Mouse (Mus musculus): ENCODE results near the gene Gm10203. TPM values are rescaled to one million over a fixed set of nuclear protein-coding genes. Genes with fewer than 3 reads are reported as not detected.

The Gm10203 gene
- polyA plus RNA-seq (2012; fragmentation: generic; extraction: Trizol), result not detected

DNA sequence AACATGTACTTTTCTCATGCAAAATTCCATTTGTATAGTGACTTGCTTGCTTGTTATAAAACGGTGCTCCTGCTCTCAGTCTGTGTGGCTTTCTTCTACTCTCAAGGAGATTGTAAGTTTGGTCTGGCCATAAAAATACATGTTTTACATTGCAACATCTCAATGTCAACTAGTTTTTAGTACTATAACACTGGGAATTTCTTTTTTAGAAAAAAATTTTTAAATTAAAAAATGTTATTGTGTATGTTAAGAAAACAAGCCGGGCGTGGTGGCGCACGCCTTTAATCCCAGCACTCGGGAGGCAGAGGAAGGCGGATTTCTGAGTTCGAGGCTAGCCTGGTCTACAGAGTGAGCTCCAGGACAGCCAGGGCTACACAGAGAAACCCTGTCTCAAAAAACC lies at the start of gene Gm10203:
Gene Gm10203 (plus strand): TSS at position 301 of the 400 bp plus-strand sequence.

DNA sequence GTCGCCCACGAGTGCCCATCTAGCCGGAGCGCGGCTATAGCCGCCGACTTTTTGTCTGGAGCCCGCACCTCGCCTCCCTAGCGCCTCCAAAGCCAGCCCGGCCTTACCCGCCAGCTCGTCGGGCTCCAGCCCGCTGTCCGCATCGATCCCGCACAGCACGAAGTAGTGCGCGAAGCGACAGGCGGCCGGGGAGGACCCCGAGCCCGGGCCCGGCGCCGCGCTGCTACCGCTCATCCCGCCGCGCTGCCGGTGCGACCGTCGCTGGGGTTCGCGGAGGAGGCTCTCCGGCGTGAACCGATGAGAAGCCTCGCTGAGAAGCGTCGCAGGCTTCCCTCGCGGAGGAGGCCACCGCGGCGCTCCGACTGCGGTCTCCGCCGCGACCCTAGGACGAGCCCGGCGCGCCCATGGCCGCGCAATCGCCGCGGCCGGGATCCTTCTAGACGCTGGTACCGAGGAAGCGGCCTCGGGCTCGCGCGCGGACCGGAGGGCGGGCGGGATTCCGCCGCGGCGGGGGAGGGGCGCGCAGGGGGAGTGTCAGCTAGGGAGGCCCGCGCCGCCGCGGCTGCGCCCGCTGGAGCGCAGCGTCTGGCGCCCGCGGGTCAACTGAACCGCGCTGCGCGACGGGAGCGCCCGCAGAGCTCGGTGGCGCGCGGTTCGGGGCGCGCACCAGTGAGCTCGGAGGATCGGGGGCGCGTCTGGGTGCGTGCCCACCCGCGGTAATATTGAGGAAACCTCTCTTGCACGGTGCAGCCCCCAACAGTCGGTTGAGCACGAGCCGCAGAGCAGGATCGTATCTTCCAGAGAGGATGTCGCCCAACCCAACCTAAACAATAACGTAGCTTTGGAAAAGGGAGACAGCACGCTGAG lies 28.7 kb upstream of the Gm10203 start, which contains the start of gene Dennd5b:
Gene Dennd5b (minus strand): TSS at position 605 of the 867 bp plus-strand sequence.

DNA sequence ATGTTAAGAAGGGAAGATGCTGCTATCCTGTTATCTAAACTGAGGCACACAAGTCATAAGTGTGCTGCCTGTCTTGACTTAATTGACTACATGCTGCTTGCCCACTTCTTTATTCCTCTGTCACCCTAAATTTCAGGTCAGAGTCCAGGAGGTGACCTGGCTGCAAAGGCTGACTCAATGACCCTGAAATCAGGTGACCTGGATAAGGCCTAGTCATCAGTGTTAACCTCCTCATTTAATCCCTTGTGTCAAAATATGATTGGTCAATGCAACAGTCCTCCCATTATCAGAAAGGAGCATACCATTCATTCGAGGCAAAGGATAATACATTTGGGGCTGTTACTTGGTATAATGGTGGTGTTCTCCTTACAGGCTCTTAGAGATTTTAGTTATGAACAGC lies 9.5 kb downstream of the Gm10203 start, which contains the start of gene Etfbkmt:
Gene Etfbkmt (plus strand): TSS at position 379 of the 400 bp plus-strand sequence.

Other genes with a start within 250 kb of the Gm10203 start
- 1 to 10 TPM in 1 of 2 experiments, under 1 TPM in 1; 0.70 to 8.1 TPM for gene Caprin2, start 233.9 kb upstream of the Gm10203 start, polyA plus RNA-seq (2012; fragmentation: generic; extraction: Trizol)
- 1 to 10 TPM in 1 of 2 experiments, under 1 TPM in 1; 0.88 to 1.7 TPM for gene Sinhcaf, start 183.7 kb upstream of the Gm10203 start, polyA plus RNA-seq (2012; fragmentation: generic; extraction: Trizol)
- gene Dennd5b, start 28.5 kb upstream of the Gm10203 start, polyA plus RNA-seq (2012; fragmentation: generic; extraction: Trizol), result 1 to 10 TPM in 1 of 2 experiments, under 1 TPM in 1; 0.99 to 2.2 TPM
- gene Etfbkmt, start 9.7 kb downstream of the Gm10203 start, polyA plus RNA-seq (2012; fragmentation: generic; extraction: Trizol), result 1 to 10 TPM in 1 of 2 experiments, under 1 TPM in 1; 0.32 to 2.3 TPM
- 1 to 10 TPM in 1 of 2 experiments, under 1 TPM in 1; 0.50 to 8.9 TPM for gene Amn1, start 58.5 kb downstream of the Gm10203 start, polyA plus RNA-seq (2012; fragmentation: generic; extraction: Trizol)
- gene Resf1, start 179.2 kb downstream of the Gm10203 start, polyA plus RNA-seq (2012; fragmentation: generic; extraction: Trizol), result 1 to 10 TPM in 1 of 2 experiments, under 1 TPM in 1; 0.47 to 5.0 TPM

Data from C3H10T1/2 (cell line).